Mouse (Mus musculus): ENCODE results near the gene Arhgef38.

Gene Arhgef38

GRCm38 (mm10) chr3:133165130-133165529 is 69.6 kb downstream of the Arhgef38 start:
- DNase-seq (ENCODE audit: low read depth, low spot score) = no peak

- no peak for DNase-seq (ENCODE audit: low read depth, low spot score)
These were observed 70.8 kb downstream of the Arhgef38 start for GRCm38 (mm10) chr3:133163913-133164406.

- DNase-seq (ENCODE audit: low read depth, low spot score) = no peak
These were observed 71.6 kb downstream of the Arhgef38 start for GRCm38 (mm10) chr3:133163174-133163573.

- DNase-seq (ENCODE audit: low read depth, low spot score) = no peak
These were observed 73.3 kb downstream of the Arhgef38 start for GRCm38 (mm10) chr3:133161407-133161806.

GRCm38 (mm10) chr3:133158260-133158659 is 76.5 kb downstream of the Arhgef38 start:
- DNase-seq (ENCODE audit: low read depth, low spot score) = no peak

GRCm38 (mm10) chr3:133154683-133155082 is 80.1 kb downstream of the Arhgef38 start:
- no peak for DNase-seq (ENCODE audit: low read depth, low spot score)

- peak; percentile 18 for DNase-seq (ENCODE audit: low read depth, low spot score)
These were observed 81.1 kb downstream of the Arhgef38 start for GRCm38 (mm10) chr3:133153629-133154028.

- no peak for DNase-seq (ENCODE audit: low read depth, low spot score)
These were observed 81.9 kb downstream of the Arhgef38 start for GRCm38 (mm10) chr3:133152831-133153230.

GRCm38 (mm10) chr3:133151629-133152028 is 83.1 kb downstream of the Arhgef38 start:
- no peak for DNase-seq (ENCODE audit: low read depth, low spot score)

GRCm38 (mm10) chr3:133144511-133145147 is 90.1 kb downstream of the Arhgef38 start:
- DNase-seq (ENCODE audit: low read depth, low spot score) = no peak

- DNase-seq (ENCODE audit: low read depth, low spot score) = no peak
These were observed 92.9 kb downstream of the Arhgef38 start for GRCm38 (mm10) chr3:133141877-133142276.

GRCm38 (mm10) chr3:133132611-133133010 is 102.1 kb downstream of the Arhgef38 start:
- no peak for DNase-seq (ENCODE audit: low read depth, low spot score)

- no peak for DNase-seq (ENCODE audit: low read depth, low spot score)
These were observed 103.4 kb downstream of the Arhgef38 start for GRCm38 (mm10) chr3:133131372-133131771.

GRCm38 (mm10) chr3:133113281-133113680 is 121.5 kb downstream of the Arhgef38 start:
- no peak for DNase-seq (ENCODE audit: low read depth, low spot score)

GRCm38 (mm10) chr3:133111741-133112140 is 123.0 kb downstream of the Arhgef38 start:
- peak; percentile 62 for DNase-seq (ENCODE audit: low read depth, low spot score)

- DNase-seq (ENCODE audit: low read depth, low spot score) = no peak
These were observed 124.9 kb downstream of the Arhgef38 start for GRCm38 (mm10) chr3:133109844-133110243.

GRCm38 (mm10) chr3:133108731-133109130 is 126.0 kb downstream of the Arhgef38 start:
- no peak for DNase-seq (ENCODE audit: low read depth, low spot score)

- no peak for DNase-seq (ENCODE audit: low read depth, low spot score)
These were observed 130.3 kb downstream of the Arhgef38 start for GRCm38 (mm10) chr3:133104436-133104835.

- no peak for DNase-seq (ENCODE audit: low read depth, low spot score)
These were observed 131.0 kb downstream of the Arhgef38 start for GRCm38 (mm10) chr3:133103768-133104167.

GRCm38 (mm10) chr3:133098909-133099308 is 135.8 kb downstream of the Arhgef38 start:
- DNase-seq (ENCODE audit: low read depth, low spot score) = no peak

- no peak for DNase-seq (ENCODE audit: low read depth, low spot score)
These were observed 136.4 kb downstream of the Arhgef38 start for GRCm38 (mm10) chr3:133098336-133098735.

GRCm38 (mm10) chr3:133097936-133098335 is 136.8 kb downstream of the Arhgef38 start:
- no peak for DNase-seq (ENCODE audit: low read depth, low spot score)

- DNase-seq (ENCODE audit: low read depth, low spot score) = no peak
These were observed 140.4 kb downstream of the Arhgef38 start for GRCm38 (mm10) chr3:133094305-133094704.

GRCm38 (mm10) chr3:133092936-133093335 is 141.8 kb downstream of the Arhgef38 start:
- peak; percentile 76 for DNase-seq (ENCODE audit: low read depth, low spot score)

All from A20 (cell line).